Mouse (Mus musculus): ENCODE results near the gene Mtmr4. TPM values are rescaled to one million over a fixed set of nuclear protein-coding genes. Genes with fewer than 3 reads are reported as not detected.

The Mtmr4 gene
- total and polyA plus RNA-seq, 2 experiments from 2014 or later: 6.0 to 17.3 TPM

GRCm38 (mm10) chr11:87571361-87571950 is 20.5 kb upstream of the Mtmr4 start:
- Histone ChIP-seq H3K4me3 (ENCODE audit: low read depth, low read length) (no peak overlapping the region), H3K27me3 (ENCODE audit: control insufficient read depth, insufficient read depth, low read length) (no peaks in the 10 kb centered on the region), H3K4me2 (ENCODE audit: low read depth, low read length) (peak overlapping the region; percentile 10), H3K4me1 (ENCODE audit: control insufficient read depth, insufficient read depth) (peaks cover 34% of the 10 kb centered on the region), H3K36me3 (replicated peaks; ENCODE audit: control insufficient read depth, insufficient read depth, low read length) (no peaks in the 10 kb centered on the region), H3K9ac (replicated peaks; ENCODE audit: low read depth, low read length) (no peak overlapping the region), H3K27ac (ENCODE audit: low read depth) (peak overlapping the region; percentile 74), H3K9me3 (replicated peaks; ENCODE audit: control insufficient read depth, low read length) (no peaks in the 10 kb centered on the region)
- TF ChIP-seq CTCF (IDR thresholded peaks at IDR 0.05; ENCODE audit: low read depth) (no peak), EP300 (IDR thresholded peaks at IDR 0.05; ENCODE audit: low read depth) (no peak)
- 45% methylated on average over 1 of the region's 1 CpGs for WGBS
- DNase-seq (ENCODE audit: low spot score): no peak
- ATAC-seq (ENCODE audit: insufficient read depth, low read depth): no peak

- no peak for ATAC-seq (ENCODE audit: insufficient read depth, low read depth)
- Histone ChIP-seq H3K9ac (replicated peaks; ENCODE audit: low read depth, low read length) (no peak overlapping the region), H3K27me3 (ENCODE audit: control insufficient read depth, insufficient read depth, low read length) (no peaks in the 10 kb centered on the region), H3K4me1 (ENCODE audit: control insufficient read depth, insufficient read depth) (peaks cover 42% of the 10 kb centered on the region), H3K27ac (ENCODE audit: low read depth) (no peak overlapping the region), H3K4me3 (ENCODE audit: low read depth, low read length) (no peak overlapping the region), H3K4me2 (ENCODE audit: low read depth, low read length) (no peak overlapping the region), H3K36me3 (replicated peaks; ENCODE audit: control insufficient read depth, insufficient read depth, low read length) (no peaks in the 10 kb centered on the region), H3K9me3 (replicated peaks; ENCODE audit: control insufficient read depth, low read length) (no peaks in the 10 kb centered on the region)
- no peak for TF ChIP-seq EP300 (IDR thresholded peaks at IDR 0.05; ENCODE audit: low read depth)
- no peak for TF ChIP-seq CTCF (IDR thresholded peaks at IDR 0.05; ENCODE audit: low read depth)
- no peak for DNase-seq (ENCODE audit: low spot score)
- WGBS: 64% methylated on average over 7 of the region's 7 CpGs
Measured at GRCm38 (mm10) chr11:87573751-87574150, 18.2 kb upstream of the Mtmr4 start.

GRCm38 (mm10) chr11:87574520-87575180 is 17.3 kb upstream of the Mtmr4 start:
- 54% methylated on average over 21 of the region's 21 CpGs for WGBS
- peaks cover 43% of the 10 kb centered on the region for H3K4me1 ChIP-seq (ENCODE audit: control insufficient read depth, insufficient read depth)
- TF ChIP-seq CTCF (IDR thresholded peaks at IDR 0.05; ENCODE audit: low read depth) (no peak), EP300 (IDR thresholded peaks at IDR 0.05; ENCODE audit: low read depth) (no peak)

GRCm38 (mm10) chr11:87577601-87578248 is 14.2 kb upstream of the Mtmr4 start:
- Histone ChIP-seq H3K9ac (replicated peaks; ENCODE audit: low read depth, low read length) (peak overlapping the region; percentile 63; the same call in 1 of the 2 replicates), H3K4me1 (ENCODE audit: control insufficient read depth, insufficient read depth) (peaks cover 22% of the 10 kb centered on the region), H3K9me3 (replicated peaks; ENCODE audit: control insufficient read depth, low read length) (no peaks in the 10 kb centered on the region), H3K4me3 (ENCODE audit: low read depth, low read length) (peak overlapping the region; percentile 52), H3K36me3 (replicated peaks; ENCODE audit: control insufficient read depth, insufficient read depth, low read length) (no peaks in the 10 kb centered on the region), H3K4me2 (ENCODE audit: low read depth, low read length) (peak overlapping the region; percentile 74), H3K27ac (ENCODE audit: low read depth) (peak overlapping the region; percentile 84), H3K27me3 (ENCODE audit: control insufficient read depth, insufficient read depth, low read length) (no peaks in the 10 kb centered on the region)
- TF ChIP-seq CTCF (IDR thresholded peaks at IDR 0.05; ENCODE audit: low read depth): no peak
- no peak for TF ChIP-seq EP300 (IDR thresholded peaks at IDR 0.05; ENCODE audit: low read depth)
- ATAC-seq (ENCODE audit: insufficient read depth, low read depth) (no peak), DNase-seq (ENCODE audit: low spot score) (no peak)
- WGBS: 36% methylated on average over 6 of the region's 6 CpGs

More at GRCm38 (mm10) chr11:87574520-87575180, 17.3 kb upstream of the Mtmr4 start:
- H3K9me3 ChIP-seq (replicated peaks; ENCODE audit: control insufficient read depth, low read length): no peaks in the 10 kb centered on the region
- no peaks in the 10 kb centered on the region for H3K36me3 ChIP-seq (replicated peaks; ENCODE audit: control insufficient read depth, insufficient read depth, low read length)
- H3K9ac ChIP-seq (replicated peaks; ENCODE audit: low read depth, low read length): no peak overlapping the region
- no peak overlapping the region for H3K4me3 ChIP-seq (ENCODE audit: low read depth, low read length)
- no peak overlapping the region for H3K27ac ChIP-seq (ENCODE audit: low read depth)
- no peak for DNase-seq (ENCODE audit: low spot score)
- no peak overlapping the region for H3K4me2 ChIP-seq (ENCODE audit: low read depth, low read length)
- no peaks in the 10 kb centered on the region for H3K27me3 ChIP-seq (ENCODE audit: control insufficient read depth, insufficient read depth, low read length)
- no peak for ATAC-seq (ENCODE audit: insufficient read depth, low read depth)

- Histone ChIP-seq H3K36me3 (replicated peaks; ENCODE audit: control insufficient read depth, insufficient read depth, low read length) (no peaks in the 10 kb centered on the region), H3K9ac (replicated peaks; ENCODE audit: low read depth, low read length) (peak overlapping the region; percentile 63), H3K4me2 (ENCODE audit: low read depth, low read length) (peak overlapping the region; percentile 74), H3K27ac (ENCODE audit: low read depth) (peak overlapping the region; percentile 84), H3K4me3 (ENCODE audit: low read depth, low read length) (peak overlapping the region; percentile 52), H3K9me3 (replicated peaks; ENCODE audit: control insufficient read depth, low read length) (no peaks in the 10 kb centered on the region), H3K27me3 (ENCODE audit: control insufficient read depth, insufficient read depth, low read length) (no peaks in the 10 kb centered on the region), H3K4me1 (ENCODE audit: control insufficient read depth, insufficient read depth) (peaks cover 22% of the 10 kb centered on the region)
- TF ChIP-seq CTCF (IDR thresholded peaks at IDR 0.05; ENCODE audit: low read depth) (no peak), EP300 (IDR thresholded peaks at IDR 0.05; ENCODE audit: low read depth) (no peak)
- 1% methylated on average over 39 of the region's 40 CpGs for WGBS
- ATAC-seq (ENCODE audit: insufficient read depth, low read depth): peak; percentile 78
- DNase-seq (ENCODE audit: low spot score): no peak
Measured at GRCm38 (mm10) chr11:87578249-87578962, 13.6 kb upstream of the Mtmr4 start.

Data from heart, postnatal 0 days (tissue).